Mouse (Mus musculus) spleen, adult 2 months (tissue): ENCODE measurements around the gene Plekha4. TPM values are rescaled to one million over a fixed set of nuclear protein-coding genes. Genes with fewer than 3 reads are reported as not detected.

Experiments used
- DNase-seq, 2 experiments: peaks; one replicate each; pipeline versions ENCODE4 v3.0.0 to v3.0.0-alpha.2; 2012 to 2021; ENCODE audit warnings: low spot score in 2 of 2, low read depth in 1 of 2
- H3K27ac ChIP-seq: fragments of 200-500 bp; 2 replicates; pipeline ENCODE4 v1.5.1; 2012; ENCODE audit warnings: low read length, inconsistent platforms; ENCODE audit not compliant: insufficient read depth
- H3K27me3 ChIP-seq: fragments of 200-500 bp; 2 replicates; pipeline ENCODE4 v1.6.1; 2012; ENCODE audit warnings: mild to moderate bottlenecking, moderate library complexity, low read length, inconsistent platforms; ENCODE audit not compliant: control insufficient read depth, insufficient read depth
- H3K36me3 ChIP-seq: fragments of 200-500 bp; 2 replicates; pipeline ENCODE4 v1.6.1; 2012; ENCODE audit warnings: mild to moderate bottlenecking, low read length, inconsistent platforms; ENCODE audit not compliant: control insufficient read depth, insufficient read depth
- H3K4me1 ChIP-seq: fragments of 200-500 bp; 2 replicates; pipeline ENCODE4 v1.6.1; 2011; ENCODE audit warnings: inconsistent platforms; ENCODE audit not compliant: control insufficient read depth, insufficient read depth, insufficient read length
- H3K4me3 ChIP-seq: fragments of 200-500 bp; 2 replicates; pipeline ENCODE4 v1.5.1; 2011; ENCODE audit warnings: mild to moderate bottlenecking, inconsistent platforms; ENCODE audit not compliant: insufficient read depth, insufficient read length; ENCODE audit errors: extremely low read depth
- CTCF ChIP-seq: fragments of 200-500 bp; IDR thresholded peaks from 2 replicates; pipeline ENCODE4 v1.5.1; 2011; ENCODE audit warnings: mild to moderate bottlenecking, inconsistent platforms; ENCODE audit not compliant: insufficient read depth, insufficient read length, insufficient replicate concordance; ENCODE audit errors: extremely low read depth
- POLR2A ChIP-seq: fragments of 200-500 bp; IDR thresholded peaks from 2 replicates; pipeline ENCODE4 v1.6.1; 2011; ENCODE audit warnings: low read depth, low read length, inconsistent platforms
- WGBS: fragments of 180-500 bp; shearing (Covaris S2); methylation state at CpG from one replicate; pipeline ENCODE4 v1.1.7; 2018; 5-methylcytosine and 5-hydroxymethylcytosine counted together
- polyA plus RNA-seq: library from polyadenylated mRNA; depleted of rRNA; stranded (reverse); fragments of >200 nt; gene quantifications from 2 replicates; pipeline ENCODE4 v1.2.3, GENCODE M21; 2012

Plekha4 gene
- polyA plus RNA-seq, 1 experiment, result 6.5 TPM

DNA sequence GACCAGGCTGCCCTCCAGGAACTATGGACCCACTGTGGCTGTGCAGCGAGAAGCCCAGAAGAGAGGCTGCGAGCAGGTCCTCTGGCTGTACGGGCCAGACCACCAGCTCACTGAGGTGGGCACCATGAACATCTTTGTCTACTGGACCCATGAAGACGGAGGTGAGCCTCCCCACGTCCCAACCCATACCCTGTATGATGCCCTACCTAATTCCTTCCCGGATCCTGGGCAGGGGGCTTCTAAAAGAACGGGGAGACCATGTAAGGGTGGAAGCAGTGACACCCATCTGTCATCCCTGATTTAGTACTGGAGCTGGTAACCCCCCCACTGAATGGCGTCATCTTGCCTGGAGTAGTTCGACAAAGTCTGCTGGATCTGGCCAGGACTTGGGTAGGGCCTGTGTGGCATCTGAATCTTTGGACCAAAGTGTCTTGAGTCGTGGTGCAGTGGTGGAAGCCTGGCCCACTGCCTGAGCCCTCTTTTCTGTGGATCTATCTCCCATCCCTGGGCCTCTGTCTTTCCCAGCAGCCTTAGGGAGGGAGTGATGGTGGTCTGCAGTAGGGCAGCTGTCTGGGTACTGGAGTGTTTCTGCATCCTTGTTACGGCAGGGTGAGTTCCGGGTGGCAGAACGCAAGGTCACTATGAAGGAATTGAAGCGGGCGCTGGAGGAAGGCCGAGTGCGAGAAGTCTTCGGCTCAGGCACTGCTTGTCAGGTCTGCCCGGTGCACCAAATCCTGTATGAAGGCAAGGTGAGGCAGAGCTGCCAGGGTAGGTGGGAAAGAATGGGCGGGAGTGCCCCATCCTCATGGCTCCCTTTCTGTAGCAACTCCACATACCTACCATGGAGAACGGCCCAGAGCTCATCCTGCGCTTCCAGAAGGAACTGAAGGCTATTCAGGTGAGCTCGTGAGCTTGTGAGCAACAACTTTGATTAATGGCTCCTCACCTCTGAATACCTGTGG, 61.8 kb downstream of the Plekha4 start:
- H3K4me3 ChIP-seq, result no peak overlapping the region
- peaks cover 7% of the 10 kb centered on the region; the same call in 1 of the 2 replicates for H3K4me1 ChIP-seq
- TF ChIP-seq POLR2A, result no peak
- no peak for TF ChIP-seq CTCF
- no peaks in the 10 kb centered on the region for H3K27me3 ChIP-seq
- peaks cover 5% of the 10 kb centered on the region; the same call in 1 of the 2 replicates for H3K36me3 ChIP-seq
- DNase-seq, result no peak
- H3K27ac ChIP-seq, result no peak overlapping the region
- 93% methylated on average over 23 of the region's 23 CpGs for WGBS

DNA sequence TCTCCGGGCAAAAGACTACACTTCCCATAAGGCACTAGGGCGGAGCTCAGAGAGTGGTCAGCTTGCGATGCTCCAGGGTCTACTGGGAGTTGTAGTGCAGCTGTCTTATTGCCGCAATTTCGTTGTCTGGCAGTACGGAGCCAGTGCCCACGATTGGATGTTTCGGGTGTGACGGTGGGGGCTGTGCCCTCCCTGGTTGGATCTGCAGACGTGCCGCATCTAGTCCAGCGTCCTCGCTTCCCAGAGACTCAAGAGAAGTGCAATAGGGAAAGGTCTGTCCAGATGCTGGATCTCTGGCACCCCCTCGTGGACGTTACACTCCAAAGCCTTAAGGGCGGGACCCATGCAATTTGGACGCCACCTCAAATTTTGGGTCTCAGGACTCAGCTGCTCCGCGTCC, 63.0 kb downstream of the Plekha4 start:
- WGBS, result 6% methylated on average over 19 of the region's 19 CpGs
- Histone ChIP-seq H3K27ac (no peak overlapping the region), H3K4me1 (peaks cover 7% of the 10 kb centered on the region; the same call in 1 of the 2 replicates), H3K36me3 (peaks cover 4% of the 10 kb centered on the region; the same call in 1 of the 2 replicates), H3K27me3 (no peaks in the 10 kb centered on the region), H3K4me3 (peak overlapping the region; percentile 55)
- DNase-seq, result peak; percentile 49 to 76
- peak; percentile 78; the same call in 1 of the 2 replicates for TF ChIP-seq CTCF
- no peak for TF ChIP-seq POLR2A

DNA sequence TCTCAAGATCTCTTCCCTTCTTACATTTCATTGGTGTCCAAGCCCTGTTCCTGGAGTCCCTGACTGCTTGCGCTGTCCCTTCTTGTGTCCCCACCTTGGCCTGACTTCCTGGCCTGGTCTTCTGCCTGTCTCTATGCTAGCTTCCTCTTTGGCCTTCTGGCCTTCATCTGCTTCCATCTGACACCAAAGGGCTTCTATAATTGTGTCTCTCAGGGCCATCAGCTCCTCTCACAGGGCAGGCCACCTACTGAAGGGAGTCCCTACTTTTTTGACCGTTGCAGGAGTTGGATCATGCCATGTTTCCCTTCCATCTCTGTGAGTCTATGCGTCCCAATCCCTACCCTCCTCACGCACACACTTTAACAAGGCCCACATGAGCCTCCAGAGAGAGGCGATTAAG, 63.8 kb downstream of the Plekha4 start:
- Histone ChIP-seq H3K27me3 (no peaks in the 10 kb centered on the region), H3K4me1 (peaks cover 7% of the 10 kb centered on the region; the same call in 1 of the 2 replicates), H3K36me3 (peaks cover 4% of the 10 kb centered on the region; the same call in 1 of the 2 replicates), H3K27ac (peak overlapping the region; percentile 46), H3K4me3 (no peak overlapping the region)
- no peak for DNase-seq
- TF ChIP-seq CTCF (no peak), POLR2A (no peak)
- 94% methylated on average over 5 of the region's 5 CpGs for WGBS

DNA sequence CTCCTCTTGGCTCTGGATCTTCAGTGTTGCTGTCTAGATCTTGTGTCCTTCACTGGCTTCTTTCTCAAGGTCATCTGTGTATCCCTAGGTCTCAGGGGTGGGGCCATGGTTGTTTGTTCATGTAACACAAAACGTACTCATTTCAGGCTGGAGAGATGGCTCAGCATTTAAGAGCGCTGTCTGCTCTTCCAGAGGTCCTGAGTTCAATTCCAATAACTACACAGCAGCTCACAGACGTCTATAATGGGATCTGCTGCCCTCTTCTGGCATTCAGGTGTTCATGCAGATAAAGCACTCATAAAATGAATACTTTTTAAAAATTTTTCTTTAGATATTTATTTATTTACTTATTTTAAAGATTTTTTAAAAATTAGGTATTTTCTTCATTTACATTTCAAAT, 64.7 kb downstream of the Plekha4 start:
- DNase-seq, result no peak
- H3K27me3 ChIP-seq, result no peaks in the 10 kb centered on the region
- no peak overlapping the region for H3K27ac ChIP-seq
- H3K4me1 ChIP-seq, result peaks cover 7% of the 10 kb centered on the region; the same call in 1 of the 2 replicates
- no peak for TF ChIP-seq CTCF
- no peak for TF ChIP-seq POLR2A
- WGBS, result 62% methylated on average over 3 of the region's 3 CpGs
- H3K36me3 ChIP-seq, result no peaks in the 10 kb centered on the region; the same call in 1 of the 2 replicates
- H3K4me3 ChIP-seq, result no peak overlapping the region

DNA sequence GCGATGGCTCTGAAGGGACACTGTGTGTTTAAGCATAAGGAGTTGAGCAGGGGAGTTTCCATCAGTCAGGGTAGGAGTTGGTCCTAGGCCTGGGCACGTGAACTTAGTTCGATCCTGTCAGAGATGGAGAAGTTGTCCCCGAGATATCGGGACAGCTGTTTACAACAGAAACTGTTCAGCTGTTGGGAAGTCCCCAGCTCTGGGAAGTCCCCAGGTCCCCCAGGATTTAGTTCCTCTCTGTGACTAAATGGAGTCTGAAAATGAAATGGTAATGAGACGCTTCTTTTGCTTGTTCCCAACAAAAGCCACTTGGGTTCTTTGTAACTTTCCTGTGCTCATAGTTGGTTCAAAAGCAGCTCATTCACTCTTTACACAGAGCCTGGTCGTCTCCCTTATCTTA, 65.8 kb downstream of the Plekha4 start:
- Histone ChIP-seq H3K27ac (peak overlapping the region; percentile 66), H3K36me3 (no peaks in the 10 kb centered on the region; the same call in 1 of the 2 replicates), H3K4me1 (peaks cover 7% of the 10 kb centered on the region; the same call in 1 of the 2 replicates), H3K4me3 (no peak overlapping the region), H3K27me3 (no peaks in the 10 kb centered on the region)
- TF ChIP-seq POLR2A, result no peak
- TF ChIP-seq CTCF, result no peak
- DNase-seq, result peak; percentile 52 to 70
- 21% methylated on average over 7 of the region's 7 CpGs for WGBS

DNA sequence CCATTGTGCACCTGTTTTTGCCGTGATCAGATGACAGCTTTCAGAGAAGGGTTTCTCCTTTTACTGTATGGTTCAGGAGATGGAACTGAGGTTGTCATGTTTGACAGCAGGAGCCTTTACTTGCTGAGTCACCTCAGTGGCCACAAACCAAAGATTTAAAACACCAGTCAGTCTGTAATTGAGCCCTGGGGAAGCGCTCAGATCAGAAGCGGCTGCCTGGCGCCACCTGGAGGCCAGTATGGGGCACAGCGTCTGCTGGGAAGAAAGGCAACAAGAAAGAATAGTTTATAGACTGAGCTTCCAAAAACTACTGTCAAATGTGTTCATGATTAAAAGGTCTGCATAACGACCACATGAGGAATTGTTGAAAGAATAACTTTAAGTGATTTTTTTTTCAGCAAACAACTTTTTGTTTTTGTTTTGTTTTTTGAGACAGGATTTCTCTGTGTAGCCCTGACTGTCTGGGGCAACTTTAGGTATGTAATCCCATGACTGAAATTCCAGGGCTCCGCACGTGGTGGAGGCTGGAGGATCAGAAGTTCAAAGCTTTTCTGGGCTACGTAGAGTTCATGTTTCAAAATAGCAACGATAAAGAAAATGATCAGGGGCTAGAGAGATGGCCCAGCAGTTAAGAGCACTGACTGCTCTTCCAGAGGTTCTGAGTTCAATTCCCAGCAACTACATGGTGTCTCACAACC, 67.1 kb downstream of the Plekha4 start:
- 25% methylated on average over 10 of the region's 10 CpGs for WGBS
- H3K27ac ChIP-seq, result no peak overlapping the region
- no peaks in the 10 kb centered on the region for H3K36me3 ChIP-seq
- peaks cover 7% of the 10 kb centered on the region; the same call in 1 of the 2 replicates for H3K4me1 ChIP-seq
- no peaks in the 10 kb centered on the region for H3K27me3 ChIP-seq
- DNase-seq, result peak; percentile 56 to 66
- TF ChIP-seq POLR2A, result no peak
- peak; percentile 97 for TF ChIP-seq CTCF
- H3K4me3 ChIP-seq, result no peak overlapping the region

DNA sequence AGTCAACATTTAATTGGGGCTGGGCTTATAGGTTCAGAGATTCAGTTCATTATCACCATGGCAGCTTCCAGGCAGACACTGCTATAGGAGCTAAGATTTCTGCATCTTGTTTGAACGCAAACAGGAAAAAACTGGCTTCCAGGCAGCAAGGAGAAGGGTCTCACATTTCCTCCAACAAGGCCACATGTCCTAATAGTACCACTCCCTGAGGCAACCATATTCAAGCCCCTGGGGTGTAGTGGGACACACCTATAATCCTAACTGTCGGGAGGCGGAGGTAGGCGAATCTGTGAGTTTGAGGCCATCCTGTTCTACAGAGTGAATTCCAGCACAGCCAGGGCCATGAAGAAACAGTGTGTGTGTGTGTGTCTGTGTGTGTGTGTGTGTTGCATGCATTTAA, 69.0 kb downstream of the Plekha4 start:
- no peaks in the 10 kb centered on the region for H3K36me3 ChIP-seq
- no peak overlapping the region for H3K4me3 ChIP-seq
- H3K4me1 ChIP-seq, result peaks cover 7% of the 10 kb centered on the region; the same call in 1 of the 2 replicates
- H3K27ac ChIP-seq, result no peak overlapping the region
- no peak for TF ChIP-seq POLR2A
- no peak for TF ChIP-seq CTCF
- DNase-seq, result no peak
- WGBS, result 84% methylated on average over 4 of the region's 4 CpGs
- no peaks in the 10 kb centered on the region for H3K27me3 ChIP-seq
